Mouse (Mus musculus) liver, embryonic 14.5 days (tissue): ENCODE results near the gene Lmntd2. TPM values are rescaled to one million over a fixed set of nuclear protein-coding genes. Genes with fewer than 3 reads are reported as not detected.

ENCODE experiments used
- ATAC-seq: fragments of 200-750 bp; cut with Nextera tagmentation; 2 replicates; pipeline ENCODE4 v1.8.0; 2017; ENCODE audit warnings: moderate number of reproducible peaks, mild to moderate bottlenecking, moderate library complexity; ENCODE audit not compliant: insufficient read depth
- DNase-seq, 3 experiments: peaks; one replicate each; pipeline ENCODE4 v3.0.0-alpha.2; 2012 to 2013; ENCODE audit warnings: low read depth in 3 of 3, low spot score in 3 of 3
- H3K27ac ChIP-seq: fragments of 300-500 bp; sonication (generic); 2 replicates; pipeline ENCODE4 v1.5.1; 2014; ENCODE audit warnings: moderate library complexity, mild to moderate bottlenecking, control low read depth, inconsistent platforms
- H3K27me3 ChIP-seq: fragments of 300-500 bp; sonication (generic); 2 replicates; pipeline ENCODE4 v1.6.1; 2014; ENCODE audit warnings: mild to moderate bottlenecking, low read length, moderate library complexity; ENCODE audit not compliant: control insufficient read depth, insufficient read depth
- H3K36me3 ChIP-seq: fragments of 300-500 bp; sonication (generic); replicated peaks from 2 replicates; pipeline ENCODE4 v1.6.1; 2014; ENCODE audit warnings: low read depth; ENCODE audit not compliant: control insufficient read depth, insufficient read depth
- H3K4me1 ChIP-seq, 2 experiments: fragments of 200-500 bp in 1 of 2; fragments of 300-500 bp in 1 of 2; sonication (generic) in 1 of 2; replicated peaks; 2 replicates each; pipeline ENCODE4 v1.6.1; 2012 to 2014; ENCODE audit warnings: antibody characterized with exemption in 1 of 2, inconsistent platforms in 1 of 2, low read length in 1 of 2; ENCODE audit not compliant: control insufficient read depth in 2 of 2, insufficient read depth in 2 of 2
- H3K4me2 ChIP-seq: fragments of 300-500 bp; sonication (generic); 2 replicates; pipeline ENCODE4 v1.6.1; 2014; ENCODE audit warnings: low read depth, mild to moderate bottlenecking, control low read depth, moderate library complexity
- H3K4me3 ChIP-seq, 2 experiments: fragments of 200-500 bp in 1 of 2; fragments of 300-500 bp in 1 of 2; sonication (generic) in 1 of 2; 2 replicates each; pipeline ENCODE4 v1.5.1; 2012 to 2014; ENCODE audit warnings: low read depth in 2 of 2, low read length in 2 of 2, mild to moderate bottlenecking in 2 of 2, control low read depth in 1 of 2, inconsistent platforms in 1 of 2, moderate library complexity in 1 of 2; ENCODE audit not compliant: insufficient read depth in 1 of 2
- H3K9ac ChIP-seq: fragments of 300-500 bp; sonication (generic); replicated peaks from 2 replicates; pipeline ENCODE4 v1.6.1; 2014; ENCODE audit warnings: mild to moderate bottlenecking, control low read depth, moderate library complexity
- H3K9me3 ChIP-seq: fragments of 300-500 bp; sonication (generic); 2 replicates; pipeline ENCODE4 v1.6.1; 2016; ENCODE audit warnings: low read length, mixed read lengths; ENCODE audit not compliant: control insufficient read depth
- CTCF ChIP-seq: IDR thresholded peaks from 2 replicates; pipeline ENCODE4 v1.5.1; 2016; ENCODE audit warnings: antibody characterized with exemption, low read depth, control low read depth
- EP300 ChIP-seq: IDR thresholded peaks from 2 replicates; pipeline ENCODE4 v1.6.1; 2016; ENCODE audit warnings: antibody characterized with exemption, low read depth
- WGBS: fragments of 180-500 bp; shearing (Covaris S2); extraction: QIAGEN DNeasy Blood & Tissue Kit; methylation state at CpG from one replicate; pipeline ENCODE4 v1.1.7; 2014; ENCODE audit not compliant: insufficient replicate concordance; 5-methylcytosine and 5-hydroxymethylcytosine counted together
- polyA plus RNA-seq, 2 experiments: library from polyadenylated mRNA; depleted of rRNA in 1 of 2; stranded (reverse) in 1 of 2; unstranded in 1 of 2; fragments of >200 nt; fragmentation: Nextera tagmentation in 1 of 2; extraction: Ambion mirVana in 1 of 2; gene quantifications; 2 replicates each; pipeline versions ENCODE4 v1.2.1 to v1.2.3; 2012 to 2014

Lmntd2 gene
- polyA plus RNA-seq, 2 experiments: 0.25 to 2.0 TPM

DNA sequence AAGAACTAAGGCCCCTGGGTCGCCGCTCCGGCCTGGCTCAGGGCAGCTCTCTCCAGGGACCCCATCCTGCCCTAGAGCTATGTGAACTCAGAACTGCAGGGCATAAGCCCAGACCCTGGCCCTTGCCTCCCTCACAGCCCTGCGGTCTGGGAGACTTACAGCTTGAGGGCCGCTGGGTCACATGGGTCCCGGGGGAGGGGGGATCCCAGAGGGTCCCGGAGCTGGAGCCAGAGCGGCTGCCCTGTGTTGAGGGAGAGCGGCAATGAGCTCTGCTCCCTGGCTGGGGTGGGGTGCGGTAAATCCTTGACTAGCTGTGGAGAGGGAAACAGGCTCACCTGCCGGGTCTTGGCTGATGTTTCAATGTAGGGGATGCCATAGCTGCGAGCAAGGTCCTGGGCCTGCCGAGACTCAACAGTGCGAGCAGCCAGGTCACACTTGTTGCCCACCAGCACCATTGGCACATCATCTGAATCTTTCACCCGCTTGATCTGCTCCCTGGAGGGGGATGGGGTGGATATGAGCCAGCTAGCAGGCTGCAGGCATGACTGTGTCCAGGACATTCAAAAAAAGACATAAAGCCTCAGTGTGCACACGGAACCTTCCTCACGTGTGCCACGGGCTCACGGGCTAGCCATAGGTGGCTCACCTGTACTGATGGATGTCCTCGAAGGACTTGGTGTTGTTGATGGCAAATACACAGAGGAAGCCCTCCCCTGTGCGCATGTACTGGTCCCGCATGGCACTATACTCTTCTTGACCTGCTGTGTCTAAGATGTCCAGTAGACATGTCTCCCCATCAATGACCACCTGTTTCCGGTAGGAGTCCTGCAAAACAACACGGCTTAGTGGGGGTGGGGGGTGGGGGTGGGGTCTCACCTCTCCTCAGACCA lies 21.8 kb downstream of the Lmntd2 start:
- no peak overlapping the region for H3K27ac ChIP-seq
- H3K4me3 ChIP-seq: peak overlapping the region; percentile 67 to 88; a peak in 3 of 4 replicates
- no peak for TF ChIP-seq CTCF
- no peak for TF ChIP-seq EP300
- H3K27me3 ChIP-seq: no peaks in the 10 kb centered on the region
- DNase-seq: no peak
- 87% methylated on average over 24 of the region's 24 CpGs for WGBS
- H3K9me3 ChIP-seq: no peaks in the 10 kb centered on the region
- peaks cover 26% of the 10 kb centered on the region for H3K36me3 ChIP-seq
- H3K4me1 ChIP-seq: peaks cover 22 to 27% of the 10 kb centered on the region in 2 experiments
- no peak for ATAC-seq
- H3K9ac ChIP-seq: peak overlapping the region; percentile 84; the same call in 1 of the 2 replicates
- H3K4me2 ChIP-seq: peak overlapping the region; percentile 78

DNA sequence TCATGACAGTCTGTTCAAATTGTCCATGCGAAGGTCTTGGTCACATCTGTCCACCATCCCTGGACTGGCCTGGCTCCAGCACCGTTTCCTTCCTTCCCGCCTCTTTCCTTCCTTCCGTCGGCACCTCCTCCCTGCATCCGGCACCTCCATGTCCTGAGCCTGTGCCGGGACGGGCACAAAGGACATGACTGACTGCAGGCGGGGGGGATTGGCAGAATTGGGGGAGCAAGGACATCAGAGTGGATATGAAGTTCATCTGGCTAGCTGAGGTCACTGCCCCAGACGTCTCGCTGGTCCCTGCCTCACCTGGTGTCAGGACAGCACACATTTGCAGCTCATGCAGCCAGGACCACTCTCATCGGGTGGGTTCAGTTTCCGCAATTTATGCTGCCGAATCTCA lies 22.8 kb downstream of the Lmntd2 start:
- no peak for ATAC-seq
- TF ChIP-seq CTCF (no peak), EP300 (no peak)
- H3K27ac ChIP-seq: no peak overlapping the region
- H3K9ac ChIP-seq: no peak overlapping the region
- no peak overlapping the region for H3K4me3 ChIP-seq
- WGBS: 89% methylated on average over 14 of the region's 14 CpGs
- no peak overlapping the region for H3K4me2 ChIP-seq
- no peaks in the 10 kb centered on the region for H3K27me3 ChIP-seq
- peaks cover 26% of the 10 kb centered on the region for H3K36me3 ChIP-seq
- no peak for DNase-seq
- H3K4me1 ChIP-seq: peaks cover 12 to 17% of the 10 kb centered on the region in 2 experiments
- no peaks in the 10 kb centered on the region for H3K9me3 ChIP-seq

DNA sequence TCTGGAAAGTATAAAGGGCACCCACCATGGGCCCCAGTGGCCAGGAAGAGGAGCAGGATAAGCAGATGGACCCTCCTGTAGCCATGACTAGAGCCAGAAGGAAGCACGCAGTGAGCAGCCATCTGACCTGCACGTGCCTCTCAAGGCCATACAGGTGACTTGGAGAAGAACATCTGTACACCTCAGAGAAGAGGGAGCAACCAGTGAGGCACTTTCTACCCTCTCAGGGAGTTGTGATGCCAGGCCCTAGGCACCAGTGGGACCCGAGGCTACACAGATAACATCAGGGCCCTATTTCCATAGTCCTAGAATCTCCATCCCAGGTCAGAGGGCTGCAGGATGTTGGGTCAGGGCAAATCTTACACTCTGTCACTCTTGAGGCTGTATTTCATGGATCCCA lies 23.7 kb downstream of the Lmntd2 start:
- TF ChIP-seq EP300 (no peak), CTCF (no peak)
- DNase-seq: no peak
- Histone ChIP-seq H3K9me3 (no peaks in the 10 kb centered on the region), H3K4me3 (no peak overlapping the region), H3K9ac (no peak overlapping the region), H3K27ac (no peak overlapping the region), H3K36me3 (peaks cover 26% of the 10 kb centered on the region), H3K4me1 (peaks cover 3 to 9% of the 10 kb centered on the region in 2 experiments), H3K4me2 (no peak overlapping the region), H3K27me3 (no peaks in the 10 kb centered on the region)
- 78% methylated on average over 3 of the region's 3 CpGs for WGBS
- no peak for ATAC-seq

DNA sequence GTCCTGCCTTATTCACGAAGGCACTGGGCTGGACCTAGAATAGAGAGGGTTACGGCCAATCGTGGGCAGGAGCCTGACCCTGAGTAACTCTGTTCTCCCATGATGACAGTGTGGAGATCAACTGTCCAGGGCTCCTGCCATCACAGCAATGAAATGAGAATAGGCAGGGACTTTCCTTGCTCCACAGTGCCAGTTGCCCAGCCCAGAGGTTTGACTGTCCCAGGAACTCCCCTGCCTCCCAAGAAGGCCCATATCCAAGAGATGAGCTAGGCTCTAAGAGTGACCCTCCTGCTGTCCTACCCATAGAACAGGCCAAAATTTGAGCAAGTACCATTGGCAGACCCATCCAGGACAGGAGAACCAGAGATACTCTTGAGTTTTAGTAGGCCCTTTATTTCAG lies 25.1 kb downstream of the Lmntd2 start:
- H3K9ac ChIP-seq: no peak overlapping the region
- no peak for DNase-seq
- no peaks in the 10 kb centered on the region for H3K9me3 ChIP-seq
- peaks cover 26% of the 10 kb centered on the region for H3K36me3 ChIP-seq
- H3K4me2 ChIP-seq: no peak overlapping the region
- TF ChIP-seq CTCF (no peak), EP300 (no peak)
- H3K27me3 ChIP-seq: no peaks in the 10 kb centered on the region
- H3K27ac ChIP-seq: no peak overlapping the region
- peaks cover 0 to 6% of the 10 kb centered on the region in 2 experiments; a peak in 2 of 4 replicates for H3K4me1 ChIP-seq
- WGBS: 79% methylated on average over 3 of the region's 3 CpGs
- no peak for ATAC-seq
- H3K4me3 ChIP-seq: no peak overlapping the region

DNA sequence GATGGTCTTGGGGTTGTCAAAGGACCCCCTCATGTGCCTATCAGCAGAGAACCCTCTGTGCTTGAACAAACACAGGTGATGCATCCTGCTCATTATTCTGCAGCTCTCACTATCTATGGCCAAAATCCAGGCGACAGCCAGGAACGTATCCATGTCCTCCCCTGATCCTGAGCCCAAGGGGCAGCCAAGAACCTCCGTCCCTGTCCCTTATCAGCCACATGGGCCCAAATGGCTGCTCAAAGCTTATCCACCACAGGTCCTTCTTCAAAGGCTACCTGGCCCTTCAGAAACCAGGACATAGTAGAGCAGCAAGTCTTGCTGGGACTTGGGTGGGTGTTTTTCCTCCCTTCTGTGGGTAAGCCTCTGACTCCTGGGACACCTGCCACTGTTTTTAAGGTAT lies 25.7 kb downstream of the Lmntd2 start:
- H3K9ac ChIP-seq: no peak overlapping the region
- no peak for DNase-seq
- H3K27me3 ChIP-seq: no peaks in the 10 kb centered on the region
- ATAC-seq: no peak
- H3K9me3 ChIP-seq: no peaks in the 10 kb centered on the region
- no peak overlapping the region for H3K4me3 ChIP-seq
- H3K27ac ChIP-seq: no peak overlapping the region
- peaks cover 0 to 6% of the 10 kb centered on the region in 2 experiments; a peak in 2 of 4 replicates for H3K4me1 ChIP-seq
- H3K36me3 ChIP-seq: peaks cover 26% of the 10 kb centered on the region
- H3K4me2 ChIP-seq: no peak overlapping the region
- WGBS: 79% methylated on average over 3 of the region's 3 CpGs
- TF ChIP-seq CTCF (no peak), EP300 (no peak)
